Comparison of ENCODE assay signal across 8 mouse cellular contexts in genomic region chr10:91270268-91270954, GRCm38 (mm10).
DNase-seq lines count a peak whose midpoint lies in the region; ATAC-seq lines count a peak whose summit lies in the region.

No protein-coding gene starts in this region.

- peak overlapping the region; percentile 35; the same call in 1 of the 2 replicates for H3K27ac ChIP-seq in hindbrain, embryonic 13.5 days

- no peaks in the 10 kb centered on the region for H3K36me3 ChIP-seq in hindbrain, embryonic 13.5 days

- ATAC-seq in hindbrain, embryonic 13.5 days (ENCODE audit: low FRiP score) = peak; percentile 72
- ATAC-seq in megakaryocyte-erythroid progenitor cell, adult 5-6 weeks (replicated peaks; ENCODE audit: low FRiP score, low TSS enrichment, poor library complexity, severe bottlenecking) = peak; percentile 97

- H3K9ac ChIP-seq in hindbrain, embryonic 13.5 days = no peak overlapping the region

- no peaks in the 10 kb centered on the region for H3K27me3 ChIP-seq in hindbrain, embryonic 13.5 days

- WGBS in hindbrain, embryonic 13.5 days = 18% methylated on average over 14 of the region's 14 CpGs

- H3K4me1 ChIP-seq in hindbrain, embryonic 13.5 days (replicated peaks) = peaks cover 18% of the 10 kb centered on the region

- H3K4me3 ChIP-seq in hindbrain, embryonic 13.5 days = no peak overlapping the region

- DNase-seq in WW6 (ENCODE audit: low read depth, low spot score) = peak; percentile 67
- peak; percentile 79 for DNase-seq in cerebellum, postnatal 10 days
- peak; percentile 18 to 24 for DNase-seq in frontal cortex, postnatal 10 days (ENCODE audit: low spot score in 2 of 2)
- peak; percentile 34 for DNase-seq in left cerebral cortex, postnatal 14 days (ENCODE audit: low spot score in 2 of 2)
- DNase-seq in right cerebral cortex, postnatal 25 days = peak; percentile 8
- DNase-seq in yolk sac, embryonic 10.5 days (ENCODE audit: low spot score) = peak; percentile 59

- intact Hi-C loops in left cerebral cortex, postnatal 14 days (cut with DNase I) = loop anchor here (5.0 to 10.0 kb wide), 2 partner anchors 1742 to 1964 kb away; no protein-coding TSS in a partner anchor

- H3K4me2 ChIP-seq in hindbrain, embryonic 13.5 days = peak overlapping the region; percentile 39

- H3K9me3 ChIP-seq in hindbrain, embryonic 13.5 days = no peaks in the 10 kb centered on the region

Comparison
In these comparisons a context has a peak if more than half of its experiments do, and no peak if none do; other contexts are left out.
1. DNase-seq: peak in every context shown above with its lines; median percentile 79 in cerebellum, postnatal 10 days; 67 in WW6; 59 in yolk sac, embryonic 10.5 days; 34 in left cerebral cortex, postnatal 14 days; 21 in frontal cortex, postnatal 10 days; 8 in right cerebral cortex, postnatal 25 days.